Mouse (Mus musculus): ENCODE measurements around the gene Zfp282.

DNA sequence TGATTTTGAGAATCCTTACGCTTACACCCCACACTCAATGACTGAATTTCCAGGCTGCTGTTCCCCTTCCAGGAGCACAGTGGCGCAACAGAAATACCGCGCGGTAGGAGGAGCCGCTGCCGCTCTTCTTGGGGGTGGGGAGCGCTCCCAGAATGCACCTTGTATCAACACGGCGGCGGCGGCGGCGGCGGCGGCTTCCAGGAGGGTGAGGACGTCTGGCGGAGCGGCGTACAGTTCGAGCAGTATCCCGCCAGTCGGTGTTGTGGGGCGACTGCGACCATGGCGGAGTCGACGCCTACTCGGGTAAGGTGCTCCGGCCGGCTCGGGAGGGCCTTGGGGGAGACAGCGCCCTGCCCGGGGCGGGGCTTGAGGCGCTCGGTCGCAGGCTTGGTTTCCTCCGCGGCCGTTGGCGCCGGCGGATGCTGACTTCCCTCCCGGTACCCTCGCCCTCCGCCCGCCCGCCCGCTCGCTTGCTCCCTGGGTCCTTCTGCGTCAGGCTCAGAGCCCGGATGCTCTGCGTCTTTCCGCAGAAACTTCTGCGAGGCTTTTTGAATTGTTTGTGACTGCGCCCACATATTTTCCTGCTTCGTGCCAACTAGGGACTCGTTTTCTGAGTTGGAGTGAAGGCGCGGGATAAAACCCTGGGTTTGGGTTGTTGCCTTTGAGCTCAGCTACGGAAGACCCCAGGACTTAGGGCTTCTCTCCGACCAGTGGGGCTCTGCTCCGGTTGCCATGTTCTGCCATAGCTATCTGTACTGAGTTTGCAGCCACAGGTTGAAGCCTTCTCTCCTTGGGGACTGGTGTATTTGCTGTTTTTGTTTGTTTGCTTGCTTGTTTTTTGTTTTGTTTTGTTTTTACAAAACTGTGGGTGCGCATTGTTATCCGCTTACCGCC lies 43.7 kb downstream of the Zfp282 start, which contains the start of gene Zfp212:
- TF ChIP-seq GATA1 (IDR thresholded peaks at IDR 0.05; ENCODE audit: low read length) (no peak), TAL1 (IDR thresholded peaks at IDR 0.05; ENCODE audit: low read length) (no peak)
